Mouse (Mus musculus) kidney, postnatal 36 days (tissue): Measurements from ENCODE around the gene Serpina7.

Experiments
- DNase-seq, 2 experiments: peaks; one replicate each; pipeline ENCODE4 v3.0.0; 2021 to 2022; ENCODE audit warnings: mixed read lengths in 2 of 2

Serpina7 gene

GRCm38 (mm10) chrX:139085077-139085476 is at the start of gene Serpina7:
Gene Serpina7, minus strand, starts transcription at chrX:139085236.
- DNase-seq = peak in 1 of 2 experiments; percentile 18

GRCm38 (mm10) chrX:139134031-139134430 is 49.0 kb upstream of the Serpina7 start:
- DNase-seq = no peak

GRCm38 (mm10) chrX:139097197-139097596 is 12.2 kb upstream of the Serpina7 start:
- DNase-seq = no peak

GRCm38 (mm10) chrX:139085943-139086342 is 907 bp upstream of the Serpina7 start, which contains the start of gene 4930513O06Rik:
Gene 4930513O06Rik, plus strand, starts transcription at chrX:139086243.
- no peak for DNase-seq

GRCm38 (mm10) chrX:139078493-139078892 is 6.5 kb downstream of the Serpina7 start:
- DNase-seq = no peak

GRCm38 (mm10) chrX:139064078-139064477 is 21.0 kb downstream of the Serpina7 start:
- DNase-seq = no peak

GRCm38 (mm10) chrX:139053149-139053548 is 31.9 kb downstream of the Serpina7 start:
- no peak for DNase-seq

GRCm38 (mm10) chrX:139051976-139052375 is 33.1 kb downstream of the Serpina7 start:
- no peak for DNase-seq

GRCm38 (mm10) chrX:139041148-139041547 is 43.9 kb downstream of the Serpina7 start:
- DNase-seq = no peak

- no peak for DNase-seq
These were observed 45.7 kb downstream of the Serpina7 start for GRCm38 (mm10) chrX:139039314-139039713.

GRCm38 (mm10) chrX:139037666-139038065 is 47.4 kb downstream of the Serpina7 start:
- no peak for DNase-seq
